Mouse (Mus musculus): ENCODE results near the gene Scnn1b. TPM values are rescaled to one million over a fixed set of nuclear protein-coding genes. Genes with fewer than 3 reads are reported as not detected.
A peak's percentile ranks its signal among the peaks of the same experiment; 100 is the strongest.

Gene Scnn1b
- polyA plus RNA-seq, 1 experiment = not detected

DNA sequence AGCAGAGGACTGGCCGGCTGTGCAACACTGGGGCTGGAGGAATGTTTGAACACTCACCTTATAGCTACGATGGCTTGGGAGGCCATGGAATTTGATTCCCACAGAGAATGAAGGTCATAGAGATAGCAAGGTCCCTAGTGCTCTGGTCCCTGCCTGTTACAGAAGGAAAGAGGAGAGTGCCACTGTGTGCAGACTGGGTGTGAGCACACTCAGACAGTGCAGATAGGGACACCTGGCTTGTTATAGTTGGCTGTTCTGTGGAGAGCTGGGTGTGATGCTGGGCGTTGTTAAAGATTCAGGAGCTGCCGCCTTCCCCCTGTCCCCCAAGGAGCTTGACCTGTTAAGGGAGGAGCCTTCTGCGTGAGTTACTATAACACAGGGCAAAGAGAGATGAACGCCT, 31.9 kb downstream of the Scnn1b start:
- TF ChIP-seq MAX (IDR thresholded peaks at IDR 0.05) = no peak
- TF ChIP-seq CTCF (IDR thresholded peaks at IDR 0.05; ENCODE audit: control insufficient read depth, insufficient read depth, insufficient read length) = no peak
- no peak for TF ChIP-seq USF1 (IDR thresholded peaks at IDR 0.05; ENCODE audit: low read depth)
- TF ChIP-seq CEBPB (IDR thresholded peaks at IDR 0.05; ENCODE audit: low read depth) = no peak
- no peak for TF ChIP-seq FOSL1 (IDR thresholded peaks at IDR 0.05; ENCODE audit: insufficient read depth, low read length, poor library complexity, severe bottlenecking)
- TF ChIP-seq MYOD1 (IDR thresholded peaks at IDR 0.05; ENCODE audit: control insufficient read depth, insufficient read length, low read depth) = no peak
- no peak for TF ChIP-seq MYOG (IDR thresholded peaks at IDR 0.05; ENCODE audit: control insufficient read depth, extremely low read depth, insufficient read length)
- H3K36me3 ChIP-seq (ENCODE audit: control insufficient read depth, insufficient read depth) = no peaks in the 10 kb centered on the region
- peaks cover 16% of the 10 kb centered on the region for H3K27me3 ChIP-seq (ENCODE audit: control insufficient read depth, insufficient read depth, insufficient read length)
- H3ac ChIP-seq (ENCODE audit: control insufficient read depth, insufficient read length, low read depth) = no peak overlapping the region
- H3K79me3 ChIP-seq (ENCODE audit: low read depth) = no peaks in the 10 kb centered on the region
- no peak overlapping the region for H3K4me3 ChIP-seq (ENCODE audit: insufficient read depth, poor library complexity, severe bottlenecking)
- no peaks in the 10 kb centered on the region for H3K79me2 ChIP-seq (ENCODE audit: control insufficient read depth, insufficient read depth)

DNA sequence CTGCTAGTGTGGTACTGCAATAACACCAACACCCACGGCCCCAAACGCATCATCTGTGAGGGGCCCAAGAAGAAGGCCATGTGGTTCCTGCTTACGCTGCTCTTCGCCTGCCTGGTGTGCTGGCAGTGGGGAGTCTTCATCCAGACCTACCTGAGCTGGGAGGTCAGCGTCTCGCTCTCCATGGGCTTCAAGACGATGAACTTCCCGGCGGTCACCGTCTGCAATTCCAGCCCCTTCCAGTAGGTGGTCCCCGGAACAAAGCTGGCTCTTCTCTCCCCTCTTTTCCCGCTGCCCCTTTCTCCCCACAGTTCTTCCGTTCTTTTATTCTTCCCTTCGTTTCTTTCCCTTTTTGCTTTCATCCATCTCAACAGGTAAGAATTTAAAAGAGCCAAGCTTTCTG, 34.5 kb downstream of the Scnn1b start:
- H3ac ChIP-seq (ENCODE audit: control insufficient read depth, insufficient read length, low read depth) = no peak overlapping the region
- H3K79me3 ChIP-seq (ENCODE audit: low read depth) = no peaks in the 10 kb centered on the region
- peaks cover 16% of the 10 kb centered on the region for H3K27me3 ChIP-seq (ENCODE audit: control insufficient read depth, insufficient read depth, insufficient read length)
- no peak overlapping the region for H3K4me3 ChIP-seq (ENCODE audit: insufficient read depth, poor library complexity, severe bottlenecking)
- H3K36me3 ChIP-seq (ENCODE audit: control insufficient read depth, insufficient read depth) = no peaks in the 10 kb centered on the region
- H3K79me2 ChIP-seq (ENCODE audit: control insufficient read depth, insufficient read depth) = no peaks in the 10 kb centered on the region
- TF ChIP-seq MYOD1 (IDR thresholded peaks at IDR 0.05; ENCODE audit: control insufficient read depth, insufficient read length, low read depth) (no peak), CTCF (IDR thresholded peaks at IDR 0.05; ENCODE audit: control insufficient read depth, insufficient read depth, insufficient read length) (peak; percentile 3)

DNA sequence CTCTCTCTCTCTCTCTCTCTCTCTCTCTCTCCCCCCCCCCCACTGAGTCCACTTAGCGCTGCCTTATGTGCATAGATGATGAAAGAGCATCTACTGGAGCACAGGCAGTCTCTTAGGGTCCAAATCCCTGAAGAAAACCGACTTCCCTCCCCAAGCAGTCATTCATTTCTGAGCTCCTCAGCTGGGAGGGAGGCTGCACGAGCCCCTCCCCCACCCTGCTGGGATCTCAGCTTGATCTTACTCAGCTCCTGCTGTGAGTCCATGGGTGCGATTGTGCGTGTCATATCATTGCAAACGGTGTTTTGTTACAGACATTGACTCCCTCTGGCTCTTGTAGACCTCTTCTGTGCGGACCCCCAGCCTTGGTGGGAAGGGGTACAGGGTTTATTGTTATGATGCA, 35.1 kb downstream of the Scnn1b start:
- Histone ChIP-seq H3K79me2 (ENCODE audit: control insufficient read depth, insufficient read depth) (no peaks in the 10 kb centered on the region), H3K36me3 (ENCODE audit: control insufficient read depth, insufficient read depth) (no peaks in the 10 kb centered on the region), H3K27me3 (ENCODE audit: control insufficient read depth, insufficient read depth, insufficient read length) (peaks cover 16% of the 10 kb centered on the region), H3K79me3 (ENCODE audit: low read depth) (no peaks in the 10 kb centered on the region), H3K4me3 (ENCODE audit: insufficient read depth, poor library complexity, severe bottlenecking) (no peak overlapping the region), H3ac (ENCODE audit: control insufficient read depth, insufficient read length, low read depth) (no peak overlapping the region)
- TF ChIP-seq MAX (IDR thresholded peaks at IDR 0.05) = no peak

DNA sequence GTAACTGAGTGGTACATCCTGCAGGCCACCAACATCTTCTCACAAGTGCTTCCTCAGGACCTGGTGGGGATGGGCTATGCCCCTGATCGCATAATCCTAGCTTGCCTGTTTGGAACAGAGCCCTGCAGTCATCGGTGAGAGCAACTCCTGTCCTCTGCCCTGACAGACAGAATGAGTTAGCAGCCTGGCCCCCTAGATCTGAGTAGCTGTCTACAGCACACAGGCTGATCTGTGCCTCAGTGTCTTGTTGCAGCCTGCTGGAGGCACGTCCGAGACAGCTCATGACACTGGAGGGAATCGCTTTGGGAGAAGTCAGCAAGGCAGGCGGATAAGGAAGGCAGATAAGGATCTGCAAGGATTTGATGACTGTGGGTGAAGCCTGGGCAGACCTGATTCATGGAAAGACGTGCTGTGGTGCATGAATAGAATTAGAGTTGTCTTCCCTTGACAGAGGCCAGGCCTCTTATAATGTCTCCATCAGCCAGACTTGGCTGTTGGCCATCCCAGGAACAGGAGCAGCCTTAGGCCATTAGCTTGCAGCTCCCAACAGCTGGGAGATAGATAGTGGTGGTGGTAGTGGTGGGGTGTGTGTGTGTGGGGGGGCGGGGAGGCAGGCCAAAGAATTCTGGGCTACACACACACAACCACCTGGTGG, 38.0 kb downstream of the Scnn1b start:
- TF ChIP-seq CTCF (IDR thresholded peaks at IDR 0.05; ENCODE audit: control insufficient read depth, insufficient read depth, insufficient read length) (no peak), FOSL1 (IDR thresholded peaks at IDR 0.05; ENCODE audit: insufficient read depth, low read length, poor library complexity, severe bottlenecking) (no peak), MYOD1 (IDR thresholded peaks at IDR 0.05; ENCODE audit: control insufficient read depth, insufficient read length, low read depth) (no peak), USF1 (IDR thresholded peaks at IDR 0.05; ENCODE audit: low read depth) (no peak), MYOG (IDR thresholded peaks at IDR 0.05; ENCODE audit: control insufficient read depth, extremely low read depth, insufficient read length) (no peak), MAX (IDR thresholded peaks at IDR 0.05) (no peak), CEBPB (IDR thresholded peaks at IDR 0.05; ENCODE audit: low read depth) (no peak)
- Histone ChIP-seq H3K36me3 (ENCODE audit: control insufficient read depth, insufficient read depth) (no peaks in the 10 kb centered on the region), H3K4me3 (ENCODE audit: insufficient read depth, poor library complexity, severe bottlenecking) (no peak overlapping the region)

DNA sequence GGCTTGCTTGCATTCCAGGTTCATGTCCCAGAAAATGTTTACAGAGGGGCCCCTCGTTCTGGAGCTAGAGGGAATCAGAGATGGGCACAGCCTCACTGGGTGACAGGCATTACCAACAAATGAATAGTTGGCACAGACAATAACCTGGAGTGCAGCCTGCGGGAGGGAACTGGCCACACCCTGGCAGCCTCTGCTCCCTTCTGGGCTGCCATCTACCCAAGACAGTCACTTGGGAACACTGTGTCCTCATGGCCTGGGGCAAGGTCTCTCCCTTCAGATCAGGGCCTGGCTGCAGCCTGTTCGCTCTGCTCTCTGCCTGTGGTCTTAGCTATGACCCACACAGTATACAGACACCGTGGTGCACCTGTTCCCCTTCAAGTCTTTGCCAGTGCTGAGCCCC, 42.0 kb downstream of the Scnn1b start:
- Histone ChIP-seq H3K36me3 (ENCODE audit: control insufficient read depth, insufficient read depth) (no peaks in the 10 kb centered on the region), H3ac (ENCODE audit: control insufficient read depth, insufficient read length, low read depth) (no peak overlapping the region), H3K27me3 (ENCODE audit: control insufficient read depth, insufficient read depth, insufficient read length) (no peaks in the 10 kb centered on the region), H3K4me3 (ENCODE audit: insufficient read depth, poor library complexity, severe bottlenecking) (no peak overlapping the region), H3K79me2 (ENCODE audit: control insufficient read depth, insufficient read depth) (no peaks in the 10 kb centered on the region), H3K79me3 (ENCODE audit: low read depth) (no peaks in the 10 kb centered on the region)
- TF ChIP-seq MYOD1 (IDR thresholded peaks at IDR 0.05; ENCODE audit: control insufficient read depth, insufficient read length, low read depth) (no peak), FOSL1 (IDR thresholded peaks at IDR 0.05; ENCODE audit: insufficient read depth, low read length, poor library complexity, severe bottlenecking) (no peak), CTCF (IDR thresholded peaks at IDR 0.05; ENCODE audit: control insufficient read depth, insufficient read depth, insufficient read length) (no peak), MYOG (IDR thresholded peaks at IDR 0.05; ENCODE audit: control insufficient read depth, extremely low read depth, insufficient read length) (no peak), USF1 (IDR thresholded peaks at IDR 0.05; ENCODE audit: low read depth) (no peak), MAX (IDR thresholded peaks at IDR 0.05) (no peak), CEBPB (IDR thresholded peaks at IDR 0.05; ENCODE audit: low read depth) (no peak)

More for the DNA sequence above, 38.0 kb downstream of the Scnn1b start:
- H3K79me2 ChIP-seq (ENCODE audit: control insufficient read depth, insufficient read depth) = no peaks in the 10 kb centered on the region
- H3K27me3 ChIP-seq (ENCODE audit: control insufficient read depth, insufficient read depth, insufficient read length) = peaks cover 12% of the 10 kb centered on the region
- H3K79me3 ChIP-seq (ENCODE audit: low read depth) = no peaks in the 10 kb centered on the region
- no peak overlapping the region for H3ac ChIP-seq (ENCODE audit: control insufficient read depth, insufficient read length, low read depth)

DNA sequence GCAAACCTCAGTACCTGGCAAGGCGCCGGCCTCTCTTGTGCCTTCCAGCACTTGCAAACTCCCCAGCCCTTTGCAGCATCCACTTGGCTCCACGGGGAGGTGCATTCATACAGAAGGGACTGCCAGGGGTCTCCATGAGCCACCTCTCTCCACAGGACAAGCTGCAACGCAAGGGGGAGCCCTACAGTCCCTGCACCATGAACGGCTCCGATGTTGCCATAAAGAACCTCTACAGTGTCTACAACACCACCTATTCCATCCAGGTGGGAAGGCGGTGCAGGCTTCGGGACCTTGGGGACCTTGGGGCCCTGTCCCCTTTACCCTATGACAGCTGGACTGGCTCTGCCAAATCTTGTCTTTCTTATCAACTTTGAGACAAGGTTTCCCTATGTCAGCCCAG, 47.4 kb downstream of the Scnn1b start:
- Histone ChIP-seq H3K36me3 (ENCODE audit: control insufficient read depth, insufficient read depth) (no peaks in the 10 kb centered on the region), H3K79me2 (ENCODE audit: control insufficient read depth, insufficient read depth) (no peaks in the 10 kb centered on the region), H3K4me3 (ENCODE audit: insufficient read depth, poor library complexity, severe bottlenecking) (no peak overlapping the region), H3ac (ENCODE audit: control insufficient read depth, insufficient read length, low read depth) (no peak overlapping the region), H3K27me3 (ENCODE audit: control insufficient read depth, insufficient read depth, insufficient read length) (no peaks in the 10 kb centered on the region), H3K79me3 (ENCODE audit: low read depth) (no peaks in the 10 kb centered on the region)
- TF ChIP-seq FOSL1 (IDR thresholded peaks at IDR 0.05; ENCODE audit: insufficient read depth, low read length, poor library complexity, severe bottlenecking) (no peak), USF1 (IDR thresholded peaks at IDR 0.05; ENCODE audit: low read depth) (no peak), CEBPB (IDR thresholded peaks at IDR 0.05; ENCODE audit: low read depth) (no peak), CTCF (IDR thresholded peaks at IDR 0.05; ENCODE audit: control insufficient read depth, insufficient read depth, insufficient read length) (no peak), MAX (IDR thresholded peaks at IDR 0.05) (no peak), MYOD1 (IDR thresholded peaks at IDR 0.05; ENCODE audit: control insufficient read depth, insufficient read length, low read depth) (no peak), MYOG (IDR thresholded peaks at IDR 0.05; ENCODE audit: control insufficient read depth, extremely low read depth, insufficient read length) (no peak)

All from C2C12 (cell line).